Mouse (Mus musculus) left cerebral cortex, adult 2 months (tissue): ENCODE results near the gene Klhdc8b. TPM values are rescaled to one million over a fixed set of nuclear protein-coding genes. Genes with fewer than 3 reads are reported as not detected.

Source experiments
- DNase-seq, 2 experiments: peaks; one replicate each; pipeline ENCODE4 v3.0.0; 2021 to 2022; ENCODE audit warnings: low spot score in 2 of 2, mixed read lengths in 1 of 2; ENCODE audit errors: extremely low spot score in 1 of 2
- H3K27ac ChIP-seq: fragments of 200-600 bp; 2 replicates; pipeline ENCODE4 v1.8.1; 2022
- H3K4me3 ChIP-seq: fragments of 200-600 bp; 2 replicates; pipeline ENCODE4 v1.8.1; 2022
- CTCF ChIP-seq: fragments of 200-600 bp; IDR thresholded peaks from 2 replicates; pipeline ENCODE4 v1.8.1; 2022; ENCODE audit warnings: antibody characterized with exemption, mild to moderate bottlenecking, moderate library complexity
- intact Hi-C: fragments of 180-260 bp; cut with DNase I; formaldehyde crosslinking; loops from one replicate; pipeline ENCODE4 v1.15.1; 2025
- total RNA-seq, 2 experiments: library from RNA; stranded (reverse); gene quantifications; 2 replicates each; pipeline ENCODE4 v1.2.3; 2021

Klhdc8b gene
- total RNA-seq, 2 experiments from 2014 or later = 30.7 to 32.8 TPM

DNA sequence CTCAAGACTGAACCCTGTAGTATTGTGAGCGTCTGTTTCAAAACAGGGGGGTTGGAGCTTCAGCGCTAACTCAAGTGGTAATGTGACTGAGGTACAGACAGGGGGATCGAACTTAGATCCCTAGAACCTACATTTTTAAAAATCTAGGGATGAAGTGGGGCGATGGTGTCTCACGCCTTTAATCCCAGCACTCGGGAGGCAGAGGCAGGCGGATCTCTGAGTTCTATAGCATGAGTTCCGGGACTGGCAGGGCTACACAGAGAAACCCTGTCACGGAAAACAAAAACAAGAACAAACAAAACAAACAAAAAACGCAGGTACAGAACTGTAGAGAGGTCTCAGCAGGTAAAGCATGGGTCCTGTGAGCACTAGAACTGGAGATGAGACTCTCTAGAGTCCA lies 4.4 kb downstream of the Klhdc8b start:
- intact Hi-C loops = no loop called here
- Histone ChIP-seq H3K4me3 (no peak overlapping the region), H3K27ac (no peak overlapping the region)
- TF ChIP-seq CTCF = no peak
- DNase-seq = no peak

DNA sequence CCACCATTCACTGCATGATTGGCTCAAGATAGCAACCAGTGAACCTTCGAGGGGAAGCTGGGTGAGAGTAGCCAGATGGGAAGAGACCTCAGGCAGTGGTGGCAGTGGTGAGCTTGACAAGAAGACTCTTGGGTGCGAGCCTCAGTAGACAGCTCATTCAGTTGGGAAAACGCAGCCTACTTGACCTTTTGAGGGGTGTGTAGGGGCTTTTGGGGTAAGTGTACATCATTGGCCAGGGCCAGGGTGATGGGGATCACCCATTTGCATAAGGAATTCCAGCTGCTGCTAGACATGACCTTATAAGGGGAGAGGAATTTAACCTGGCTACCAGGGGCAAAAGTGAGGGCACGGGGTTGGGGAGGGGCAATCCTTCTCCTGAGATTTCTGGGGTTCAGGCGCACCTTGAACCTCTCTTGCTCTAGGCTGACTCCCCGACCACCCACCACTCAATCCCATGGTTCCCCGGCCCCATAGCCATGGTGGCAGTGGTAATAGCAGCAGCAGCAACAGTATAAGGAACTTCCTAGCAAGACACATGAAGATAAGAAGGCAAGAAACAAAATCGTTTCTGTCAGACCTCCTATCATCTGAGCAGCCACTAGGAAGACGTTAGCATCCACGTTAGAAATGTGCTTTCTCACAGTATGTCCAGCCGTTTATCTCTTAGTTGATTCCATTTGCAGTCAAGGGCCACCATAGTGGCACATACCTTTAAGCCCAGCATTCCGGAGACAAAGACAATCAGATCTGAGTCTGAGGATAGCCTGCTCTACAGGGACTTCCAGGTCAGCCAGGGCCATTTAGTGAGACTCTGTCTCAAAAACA lies 5.4 kb downstream of the Klhdc8b start:
- Histone ChIP-seq H3K4me3 (no peak overlapping the region), H3K27ac (no peak overlapping the region)
- intact Hi-C loops = no loop called here
- TF ChIP-seq CTCF = no peak
- DNase-seq = no peak

- DNase-seq = no peak
- no peak overlapping the region; the same call in 1 of the 2 replicates for H3K27ac ChIP-seq
- intact Hi-C loops = no loop called here
- no peak overlapping the region for H3K4me3 ChIP-seq
- TF ChIP-seq CTCF = no peak
Measured at GRCm38 (mm10) chr9:108454429-108454828, 7.0 kb downstream of the Klhdc8b start.

GRCm38 (mm10) chr9:108453458-108453857 lies 7.9 kb downstream of the Klhdc8b start:
- H3K4me3 ChIP-seq = no peak overlapping the region
- no peak for TF ChIP-seq CTCF
- DNase-seq = no peak
- H3K27ac ChIP-seq = peak overlapping the region; percentile 29; the same call in 1 of the 2 replicates
- intact Hi-C loops = loop anchor here (2.0 kb wide), 1 partner anchor 53 kb away; no protein-coding TSS in a partner anchor

GRCm38 (mm10) chr9:108452911-108453310 lies 8.5 kb downstream of the Klhdc8b start:
- intact Hi-C loops = loop anchor here (2.0 kb wide), 1 partner anchor 52 kb away; no protein-coding TSS in a partner anchor
- no peak for DNase-seq
- no peak for TF ChIP-seq CTCF
- peak overlapping the region; percentile 29; the same call in 1 of the 2 replicates for H3K27ac ChIP-seq
- peak overlapping the region; percentile 71 for H3K4me3 ChIP-seq

DNA sequence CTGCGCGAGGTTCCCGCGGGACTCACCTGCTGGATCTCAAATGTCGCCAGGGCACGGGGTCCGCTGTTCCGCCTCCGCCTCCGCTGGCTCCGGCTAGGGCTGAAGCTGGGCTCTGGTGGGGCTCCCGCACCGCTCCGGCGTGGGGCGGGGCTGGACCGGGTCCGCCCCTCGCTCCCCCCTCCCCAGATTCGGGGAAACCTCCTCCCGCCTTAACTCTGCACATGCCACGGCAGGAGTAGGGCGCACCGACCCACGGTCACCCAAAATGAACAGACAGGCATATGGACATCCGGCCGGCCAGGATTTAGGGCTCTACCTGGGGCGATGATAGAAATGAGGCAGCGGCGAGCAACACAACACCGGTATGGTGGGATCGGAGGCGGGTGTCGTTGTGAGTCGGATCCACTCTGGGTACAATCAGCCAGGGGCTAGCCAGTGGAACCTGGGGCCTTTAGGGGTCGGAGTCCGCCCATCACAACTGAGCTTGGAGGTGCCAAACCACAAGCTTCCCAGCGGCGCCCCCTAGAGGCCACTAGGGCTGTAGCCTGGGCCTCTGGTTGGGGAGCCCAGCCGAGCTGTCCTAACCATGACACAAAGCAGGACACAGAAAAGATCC lies 9.0 kb downstream of the Klhdc8b start:
- peak; percentile 98 for TF ChIP-seq CTCF
- peak; percentile 87 to 93 for DNase-seq
- H3K4me3 ChIP-seq = peak overlapping the region; percentile 71
- peak overlapping the region; percentile 84 for H3K27ac ChIP-seq
- intact Hi-C loops = loop anchor here (2.0 kb wide), 1 partner anchor 52 kb away; no protein-coding TSS in a partner anchor

DNA sequence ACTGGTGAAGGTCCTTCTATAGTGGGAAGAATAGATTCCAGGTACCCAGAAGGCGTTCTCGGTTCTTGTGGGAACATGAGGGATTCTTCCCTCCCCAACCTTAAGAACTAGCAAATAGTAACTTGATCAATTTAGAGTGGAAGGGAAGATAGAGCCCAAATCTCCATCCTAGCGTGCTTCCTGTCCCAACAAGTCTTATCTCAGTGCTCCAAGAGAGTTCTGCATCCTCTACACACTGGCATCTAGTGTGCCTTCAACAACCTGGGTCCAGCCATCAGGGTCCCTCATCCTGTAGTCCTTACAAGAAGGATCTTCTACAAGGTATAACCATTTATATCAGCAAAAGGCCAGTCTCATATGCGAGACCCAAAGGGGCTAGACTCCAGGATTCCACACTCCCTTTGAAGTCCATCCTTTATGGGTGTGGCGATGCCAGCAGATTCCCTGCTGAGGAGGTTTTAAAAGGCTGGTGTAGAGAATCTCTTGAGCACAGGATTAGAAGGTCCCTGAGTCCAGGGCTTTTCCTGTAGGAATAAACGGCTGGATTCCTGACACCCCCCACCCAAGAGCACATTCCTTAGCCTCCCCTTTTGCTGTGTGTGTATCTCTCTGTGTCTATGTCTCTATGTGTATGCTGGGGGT lies 9.7 kb downstream of the Klhdc8b start:
- TF ChIP-seq CTCF = no peak
- H3K27ac ChIP-seq = peak overlapping the region; percentile 84
- DNase-seq = no peak
- intact Hi-C loops = loop anchor here (2.0 kb wide), 1 partner anchor 51 kb away; no protein-coding TSS in a partner anchor
- H3K4me3 ChIP-seq = peak overlapping the region; percentile 71

DNA sequence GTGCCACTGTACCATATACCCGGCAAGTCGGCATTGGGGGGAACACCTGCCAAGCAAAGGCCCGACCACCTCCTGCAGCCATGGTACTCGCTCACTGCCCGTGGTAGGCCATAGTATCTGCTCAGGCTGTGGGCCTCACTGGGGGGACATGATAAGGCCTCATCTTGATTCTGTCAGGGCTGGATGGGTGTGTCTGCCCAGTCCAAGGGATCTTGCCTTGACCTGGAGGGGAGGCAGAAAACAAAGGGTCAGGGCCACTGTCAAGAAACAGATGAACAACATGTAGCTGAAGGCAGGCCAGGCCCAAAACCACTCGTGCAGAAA lies 10.2 kb downstream of the Klhdc8b start:
- Histone ChIP-seq H3K27ac (peak overlapping the region; percentile 67), H3K4me3 (peak overlapping the region; percentile 71)

DNA sequence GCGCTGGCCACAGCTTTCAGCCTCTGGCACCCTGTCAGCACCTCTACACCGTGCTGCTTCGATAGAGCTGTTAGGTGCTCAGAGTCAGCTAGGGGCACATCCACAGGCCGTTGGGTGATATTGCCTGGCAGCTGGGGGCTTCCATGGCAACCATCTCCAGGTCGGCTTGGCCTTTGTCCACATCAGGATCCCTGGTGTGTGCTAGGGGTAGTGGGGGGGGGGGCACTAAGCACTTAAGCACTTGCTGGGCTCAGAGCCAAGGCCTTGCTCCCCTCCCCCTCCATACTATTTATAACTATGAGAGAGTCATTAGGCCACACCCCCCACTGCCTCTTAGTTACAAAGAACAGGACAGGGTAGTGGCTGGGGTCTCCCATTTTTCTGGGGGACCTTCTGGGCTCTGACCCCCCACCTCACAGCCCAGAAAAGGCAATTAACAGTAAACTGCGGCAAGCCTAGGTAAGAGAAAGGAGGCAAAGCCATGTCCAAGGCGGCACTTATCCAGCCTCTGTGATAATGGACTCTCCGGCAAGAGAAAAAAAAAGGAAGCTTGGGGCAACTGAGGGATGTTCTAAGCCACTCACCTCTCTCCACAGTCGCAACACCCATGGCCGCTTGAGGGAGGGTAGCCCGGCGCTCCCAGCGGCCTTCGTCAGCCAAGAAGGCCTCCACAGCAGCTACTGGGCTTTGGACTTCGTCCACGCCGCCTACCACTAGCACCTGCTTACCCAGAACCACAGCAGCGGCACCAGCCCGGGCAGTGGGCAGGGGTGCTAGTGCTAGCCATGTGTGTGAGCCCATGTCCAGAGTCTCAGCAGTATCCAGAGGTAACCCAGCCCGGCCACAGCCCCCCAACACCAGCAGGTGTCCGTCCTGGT lies 10.8 kb downstream of the Klhdc8b start:
- intact Hi-C loops = no loop called here
- DNase-seq = peak in 1 of 2 experiments; percentile 68
- Histone ChIP-seq H3K27ac (peak overlapping the region; percentile 67), H3K4me3 (peak overlapping the region; percentile 71)
- no peak for TF ChIP-seq CTCF

More for the DNA sequence above, 10.2 kb downstream of the Klhdc8b start:
- no peak for DNase-seq
- TF ChIP-seq CTCF = no peak
- intact Hi-C loops = no loop called here

DNA sequence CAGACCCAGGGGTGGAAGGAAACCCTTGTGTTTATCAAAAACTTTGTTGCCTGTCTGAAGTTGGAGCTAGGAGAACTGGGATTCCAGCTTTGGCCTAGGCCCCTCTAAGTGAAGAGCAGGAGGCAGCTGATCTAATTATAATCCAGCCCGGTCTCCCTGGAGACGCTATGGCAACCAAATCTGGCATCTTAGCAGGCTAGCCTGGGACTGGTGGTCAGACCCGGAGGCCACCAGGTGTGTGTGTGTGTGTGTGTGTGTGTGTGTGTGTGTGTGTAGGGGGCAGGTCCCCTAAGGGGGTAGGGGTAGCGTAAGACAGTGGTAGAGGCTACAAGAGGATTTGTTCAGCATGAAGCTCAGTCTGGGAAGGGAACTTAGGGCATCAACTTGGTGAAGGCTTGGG lies 11.5 kb downstream of the Klhdc8b start:
- peak; percentile 59 to 62 for DNase-seq
- no peak for TF ChIP-seq CTCF
- intact Hi-C loops = no loop called here
- H3K27ac ChIP-seq = peak overlapping the region; percentile 67
- peak overlapping the region; percentile 20 for H3K4me3 ChIP-seq

DNA sequence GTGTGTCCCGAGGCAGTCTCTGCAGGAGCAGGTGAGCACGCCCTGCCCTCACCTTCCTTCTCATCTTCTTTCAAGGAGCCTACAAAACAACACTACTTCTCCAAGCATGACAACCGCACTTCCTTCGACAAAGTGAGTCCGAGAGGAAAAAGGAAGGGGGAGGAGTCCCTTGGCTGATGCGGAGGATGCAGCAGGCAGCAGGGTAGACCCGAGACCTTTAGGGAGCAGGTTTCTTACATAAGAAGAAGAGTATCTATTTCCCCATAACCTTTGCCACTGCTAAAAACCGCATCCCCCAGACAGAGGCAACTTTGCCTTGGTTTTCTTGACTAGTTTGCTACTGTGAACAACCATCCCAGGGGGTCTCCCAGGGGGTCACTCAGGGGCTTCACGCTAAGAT lies 16.3 kb downstream of the Klhdc8b start:
- intact Hi-C loops = no loop called here
- Histone ChIP-seq H3K4me3 (no peak overlapping the region), H3K27ac (no peak overlapping the region)
- TF ChIP-seq CTCF = no peak
- DNase-seq = no peak
